8 mouse cellular contexts compared by ENCODE assay signal in the genomic region with DNA sequence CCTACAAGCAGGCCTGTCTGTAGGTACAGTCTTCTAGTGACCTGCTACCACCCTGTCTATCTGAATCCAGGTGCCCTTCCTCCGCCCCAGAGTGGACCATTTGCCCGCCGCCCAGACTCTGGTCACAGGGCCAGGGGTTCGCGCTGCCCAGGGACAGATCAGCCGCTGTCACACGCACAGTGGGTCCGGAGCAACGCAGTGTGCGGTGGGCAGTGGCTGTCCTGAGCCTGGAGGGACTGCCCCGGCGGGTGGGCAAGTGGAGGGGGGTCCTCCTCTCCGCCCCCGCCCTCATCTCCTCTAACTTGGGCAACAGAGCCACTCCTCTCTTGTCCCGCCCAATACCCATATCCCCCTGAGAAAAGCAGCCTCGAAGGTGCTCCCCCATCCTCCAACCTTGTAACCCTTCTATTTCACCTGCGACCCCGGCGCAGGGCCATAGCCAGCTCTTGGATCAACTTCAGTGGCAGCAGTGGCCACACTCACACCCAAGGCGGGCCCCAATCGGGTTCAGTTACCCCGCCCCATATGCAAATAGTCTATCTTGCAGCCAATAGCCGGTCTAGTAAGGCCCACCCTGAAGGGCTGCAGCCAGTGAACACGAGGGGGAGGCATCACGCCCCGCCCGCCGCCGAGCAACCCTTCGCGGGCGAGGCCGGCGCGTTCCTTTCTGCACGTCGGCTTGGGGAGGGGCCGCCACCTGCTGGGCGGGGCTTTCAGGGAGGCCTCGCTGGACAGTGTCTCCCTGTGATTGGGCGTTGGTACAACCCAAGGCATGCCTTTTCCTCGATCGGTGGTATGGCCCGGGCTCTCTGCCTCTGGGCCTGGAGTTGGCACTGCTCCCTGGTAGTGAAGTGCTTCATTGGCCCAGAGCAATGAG. TPM values are rescaled to one million over a fixed set of nuclear protein-coding genes. Genes with fewer than 3 reads are reported as not detected.
DNase-seq lines count a peak whose midpoint lies in the region; ATAC-seq and TF ChIP-seq lines count a peak whose summit lies in the region.

No protein-coding gene starts in this region.

- H3K4me2 ChIP-seq in CH12.LX (ENCODE audit: insufficient read depth, low read depth, poor library complexity, severe bottlenecking): peak overlapping the region; percentile 52
- H3K4me2 ChIP-seq in forebrain, embryonic 12.5 days: peak overlapping the region; percentile 85
- H3K4me2 ChIP-seq in heart, postnatal 0 days (ENCODE audit: low read depth, low read length): peak overlapping the region; percentile 98
- H3K4me2 ChIP-seq in liver, embryonic 16.5 days (ENCODE audit: low read depth, low read length): peak overlapping the region; percentile 97
- H3K4me2 ChIP-seq in neural tube, embryonic 13.5 days: peak overlapping the region; percentile 69

- H3K9me3 ChIP-seq in CH12.LX (replicated peaks; ENCODE audit: low read length): no peaks in the 10 kb centered on the region
- no peaks in the 10 kb centered on the region for H3K9me3 ChIP-seq in forebrain, embryonic 12.5 days
- no peaks in the 10 kb centered on the region for H3K9me3 ChIP-seq in heart, postnatal 0 days (replicated peaks; ENCODE audit: control insufficient read depth, low read length)
- H3K9me3 ChIP-seq in liver, embryonic 16.5 days (replicated peaks; ENCODE audit: control insufficient read depth, low read length): no peaks in the 10 kb centered on the region
- no peaks in the 10 kb centered on the region for H3K9me3 ChIP-seq in neural tube, embryonic 13.5 days

- ATAC-seq in forebrain, embryonic 12.5 days (ENCODE audit: low FRiP score): peak; percentile 97
- ATAC-seq in heart, postnatal 0 days (ENCODE audit: insufficient read depth, low read depth): peak; percentile 96
- peak; percentile 97 for ATAC-seq in liver, embryonic 16.5 days (ENCODE audit: low read depth)
- peak; percentile 97 for ATAC-seq in neural tube, embryonic 13.5 days (ENCODE audit: low read depth)

- dilution Hi-C loops in CH12.LX (cut with MboI; ENCODE audit: extremely low pct_ligation_motif_present, extremely low pct_unique_long_range_greater_than_20kb, low sequenced_read_pairs): no loop called here

- TF ChIP-seq POLR2A in CH12.LX (IDR thresholded peaks at IDR 0.05; ENCODE audit: low read depth, low read length): peak; percentile 66; the same call in 1 of the 2 replicates
- TF ChIP-seq POLR2A in testis, adult 2 months (IDR thresholded peaks at IDR 0.05; ENCODE audit: control insufficient read depth, low read depth, low read length): peak; percentile 17; the same call in 1 of the 2 replicates

- DNase-seq in CH12.LX (ENCODE audit: extremely low read depth): peak; percentile 96
- DNase-seq in c-Kit-positive CD71-positive TER-119-negative erythroid progenitor cells, embryonic 14.5 days (ENCODE audit: low read depth): peak; percentile 99
- peak; percentile 97 for DNase-seq in heart, postnatal 0 days (ENCODE audit: low spot score)
- DNase-seq in kidney, postnatal 4 days: peak; percentile 98 to 99

- TF ChIP-seq RAD21 in CH12.LX (IDR thresholded peaks at IDR 0.05; ENCODE audit: low read depth, low read length): no peak

- no peak for TF ChIP-seq EP300 in CH12.LX (IDR thresholded peaks at IDR 0.05; ENCODE audit: low read length)
- no peak for TF ChIP-seq EP300 in heart, postnatal 0 days (IDR thresholded peaks at IDR 0.05; ENCODE audit: low read depth)

- in situ Hi-C loops in CH12.LX (cut with MboI; ENCODE audit: low pct_ligation_motif_present, low pct_unique_long_range_greater_than_20kb, low sequenced_read_pairs): no loop called here

- H3K9ac ChIP-seq in CH12.LX (ENCODE audit: insufficient read depth, low read depth): peak overlapping the region; percentile 51
- H3K9ac ChIP-seq in forebrain, embryonic 12.5 days: peak overlapping the region; percentile 67
- peak overlapping the region; percentile 68 for H3K9ac ChIP-seq in heart, postnatal 0 days (replicated peaks; ENCODE audit: low read depth, low read length)
- H3K9ac ChIP-seq in liver, embryonic 16.5 days (ENCODE audit: low read depth, low read length): peak overlapping the region; percentile 84
- H3K9ac ChIP-seq in neural tube, embryonic 13.5 days: peak overlapping the region; percentile 71

- TF ChIP-seq CTCF in CH12.LX (conservative IDR thresholded peaks at IDR 0.05 in 1 of 2, IDR thresholded peaks at IDR 0.05 in 1 of 2; ENCODE audit: low read depth in 2 of 2, low read length in 2 of 2): no peak
- peak; percentile 40 for TF ChIP-seq CTCF in heart, postnatal 0 days (IDR thresholded peaks at IDR 0.05; ENCODE audit: low read depth)
- no peak for TF ChIP-seq CTCF in testis, adult 2 months (IDR thresholded peaks at IDR 0.05; ENCODE audit: control insufficient read depth, insufficient read depth, insufficient replicate concordance, low read depth, low read length)

- peaks cover 17% of the 10 kb centered on the region for H3K27me3 ChIP-seq in CH12.LX (replicated peaks)
- no peaks in the 10 kb centered on the region for H3K27me3 ChIP-seq in forebrain, embryonic 12.5 days
- no peaks in the 10 kb centered on the region for H3K27me3 ChIP-seq in heart, postnatal 0 days (ENCODE audit: control insufficient read depth, insufficient read depth, low read length)
- H3K27me3 ChIP-seq in liver, embryonic 16.5 days (ENCODE audit: control insufficient read depth, insufficient read depth, low read depth, low read length): no peaks in the 10 kb centered on the region
- H3K27me3 ChIP-seq in neural tube, embryonic 13.5 days: no peaks in the 10 kb centered on the region
- H3K27me3 ChIP-seq in testis, adult 2 months (ENCODE audit: control insufficient read depth, insufficient read depth, low read length): no peaks in the 10 kb centered on the region

- peaks cover 0 to 28% of the 10 kb centered on the region in 2 experiments for H3K36me3 ChIP-seq in CH12.LX (replicated peaks in 1 of 2; ENCODE audit: control insufficient read depth in 1 of 2, insufficient read depth in 1 of 2, low read length in 1 of 2)
- H3K36me3 ChIP-seq in forebrain, embryonic 12.5 days (replicated peaks): peaks cover 25% of the 10 kb centered on the region
- H3K36me3 ChIP-seq in heart, postnatal 0 days (replicated peaks; ENCODE audit: control insufficient read depth, insufficient read depth, low read length): no peaks in the 10 kb centered on the region
- peaks cover 2% of the 10 kb centered on the region; the same call in 1 of the 2 replicates for H3K36me3 ChIP-seq in liver, embryonic 16.5 days (ENCODE audit: control insufficient read depth, insufficient read depth)
- H3K36me3 ChIP-seq in neural tube, embryonic 13.5 days: peaks cover 9% of the 10 kb centered on the region; the same call in 1 of the 2 replicates
- no peaks in the 10 kb centered on the region for H3K36me3 ChIP-seq in testis, adult 2 months (ENCODE audit: control insufficient read depth, insufficient read depth, low read length)

- WGBS in forebrain, embryonic 12.5 days: 1% methylated on average over 44 of the region's 44 CpGs
- 3% methylated on average over 44 of the region's 44 CpGs for WGBS in heart, postnatal 0 days
- 8% methylated on average over 44 of the region's 44 CpGs for WGBS in liver, embryonic 16.5 days (ENCODE audit: insufficient replicate concordance)
- 3% methylated on average over 44 of the region's 44 CpGs for WGBS in neural tube, embryonic 13.5 days

- no peak overlapping the region for H3K27ac ChIP-seq in CH12.LX (ENCODE audit: insufficient read depth, low read depth)
- H3K27ac ChIP-seq in forebrain, embryonic 12.5 days: peak overlapping the region; percentile 86
- H3K27ac ChIP-seq in heart, postnatal 0 days (ENCODE audit: low read depth): peak overlapping the region; percentile 78
- H3K27ac ChIP-seq in liver, embryonic 16.5 days (ENCODE audit: low read length): peak overlapping the region; percentile 81
- peak overlapping the region; percentile 87 for H3K27ac ChIP-seq in neural tube, embryonic 13.5 days (replicated peaks)
- peak overlapping the region; percentile 50; the same call in 1 of the 2 replicates for H3K27ac ChIP-seq in testis, adult 2 months (ENCODE audit: control insufficient read depth, insufficient read depth, low read depth, low read length)

- no peaks in the 10 kb centered on the region for H3K79me2 ChIP-seq in CH12.LX (replicated peaks; ENCODE audit: control insufficient read depth, extremely low read depth, insufficient read depth, poor library complexity, severe bottlenecking)

- peak overlapping the region; percentile 39 to 83 (median 48) for H3K4me3 ChIP-seq in CH12.LX (replicated peaks in 1 of 3; ENCODE audit: low read depth in 2 of 3, low read length in 2 of 3, poor library complexity in 1 of 3)
- H3K4me3 ChIP-seq in forebrain, embryonic 12.5 days (replicated peaks): peak overlapping the region; percentile 46
- peak overlapping the region; percentile 69 for H3K4me3 ChIP-seq in heart, postnatal 0 days (ENCODE audit: low read depth, low read length)
- H3K4me3 ChIP-seq in liver, embryonic 16.5 days (ENCODE audit: low read depth, low read length): peak overlapping the region; percentile 74
- peak overlapping the region; percentile 45 for H3K4me3 ChIP-seq in neural tube, embryonic 13.5 days
- peak overlapping the region; percentile 50 for H3K4me3 ChIP-seq in testis, adult 2 months (ENCODE audit: control insufficient read depth, low read depth, low read length)

- H3K4me1 ChIP-seq in CH12.LX (ENCODE audit: control insufficient read depth in 1 of 2, insufficient read depth in 2 of 2): peaks cover 17 to 47% of the 10 kb centered on the region in 2 experiments
- peaks cover 33% of the 10 kb centered on the region for H3K4me1 ChIP-seq in forebrain, embryonic 12.5 days
- H3K4me1 ChIP-seq in heart, postnatal 0 days (ENCODE audit: control insufficient read depth, insufficient read depth): peaks cover 29% of the 10 kb centered on the region
- peaks cover 57% of the 10 kb centered on the region for H3K4me1 ChIP-seq in liver, embryonic 16.5 days (ENCODE audit: control insufficient read depth, low read depth, low read length)
- peaks cover 37% of the 10 kb centered on the region for H3K4me1 ChIP-seq in neural tube, embryonic 13.5 days (replicated peaks)
- H3K4me1 ChIP-seq in testis, adult 2 months (ENCODE audit: control insufficient read depth, insufficient read depth, low read length): peaks cover 24% of the 10 kb centered on the region

RNA-seq across cellular contexts. Expression of a gene that starts 5.8 kb away (rescaled TPM):
- 9.4 and 11.6 TPM in 2 replicates for total RNA-seq in CH12.LX (2012; rRNA removed)
- 6.7 and 8.1 TPM in 2 replicates for total RNA-seq in CH12.LX (2014; rRNA removed)
- 4.1 and 4.6 TPM in 2 replicates for polyA plus RNA-seq in CH12.LX (2012; ENCODE audit: insufficient read length, low read depth)
- 35.4 and 38.5 TPM in 2 replicates for polyA plus RNA-seq in forebrain, embryonic 12.5 days (2016; fragmentation: Nextera tagmentation; extraction: Ambion mirVana)
- total RNA-seq in heart, postnatal 0 days (2014; rRNA removed; ENCODE audit: low replicate concordance): 6.7 and 43.2 TPM in 2 replicates
- polyA plus RNA-seq in heart, postnatal 0 days (2015; fragmentation: Nextera tagmentation; extraction: Ambion mirVana): 5.8 and 7.1 TPM in 2 replicates
- 23.9 and 26.4 TPM in 2 replicates for polyA plus RNA-seq in liver, embryonic 16.5 days (2015; fragmentation: Nextera tagmentation; extraction: Ambion mirVana)
- 29.8 and 31.7 TPM in 2 replicates for polyA plus RNA-seq in neural tube, embryonic 13.5 days (2015; fragmentation: Nextera tagmentation; extraction: Ambion mirVana)
- 33.5 and 41.7 TPM in 2 replicates for polyA plus RNA-seq in testis, adult 2 months (2012; rRNA removed)

RNA-seq across cellular contexts. Expression of a gene that starts 7.1 kb away (rescaled TPM):
- 51.7 and 52.5 TPM in 2 replicates for total RNA-seq in CH12.LX (2012; rRNA removed)
- 21.8 and 22.4 TPM in 2 replicates for total RNA-seq in CH12.LX (2014; rRNA removed)
- polyA plus RNA-seq in CH12.LX (2012; ENCODE audit: insufficient read length, low read depth): 59.2 and 67.0 TPM in 2 replicates
- polyA plus RNA-seq in forebrain, embryonic 12.5 days (2016; fragmentation: Nextera tagmentation; extraction: Ambion mirVana): 106 and 107 TPM in 2 replicates
- 28.9 and 31.9 TPM in 2 replicates for total RNA-seq in heart, postnatal 0 days (2014; rRNA removed; ENCODE audit: low replicate concordance)
- polyA plus RNA-seq in heart, postnatal 0 days (2015; fragmentation: Nextera tagmentation; extraction: Ambion mirVana): 17.4 and 20.4 TPM in 2 replicates
- polyA plus RNA-seq in liver, embryonic 16.5 days (2015; fragmentation: Nextera tagmentation; extraction: Ambion mirVana): 23.8 and 28.5 TPM in 2 replicates
- polyA plus RNA-seq in neural tube, embryonic 13.5 days (2015; fragmentation: Nextera tagmentation; extraction: Ambion mirVana): 71.4 and 74.1 TPM in 2 replicates
- 17.6 and 19.0 TPM in 2 replicates for polyA plus RNA-seq in testis, adult 2 months (2012; rRNA removed)

RNA-seq across cellular contexts. Expression of a gene that starts 7.6 kb away (rescaled TPM):
- total RNA-seq in CH12.LX (2012; rRNA removed) (0.50 and 1.1 TPM in 2 replicates), CH12.LX (2014; rRNA removed) (0.55 and 0.97 TPM in 2 replicates)
- 0.85 and 0.89 TPM in 2 replicates for polyA plus RNA-seq in CH12.LX (2012; ENCODE audit: insufficient read length, low read depth)
- polyA plus RNA-seq in forebrain, embryonic 12.5 days (2016; fragmentation: Nextera tagmentation; extraction: Ambion mirVana): 3.3 and 3.7 TPM in 2 replicates
- 0.12 TPM in 1 of 2 replicates, not detected in the other for total RNA-seq in heart, postnatal 0 days (2014; rRNA removed; ENCODE audit: low replicate concordance)
- 0.07 and 0.15 TPM in 2 replicates for polyA plus RNA-seq in heart, postnatal 0 days (2015; fragmentation: Nextera tagmentation; extraction: Ambion mirVana)
- polyA plus RNA-seq in liver, embryonic 16.5 days (2015; fragmentation: Nextera tagmentation; extraction: Ambion mirVana): 0.80 and 0.84 TPM in 2 replicates
- 1.3 and 1.5 TPM in 2 replicates for polyA plus RNA-seq in neural tube, embryonic 13.5 days (2015; fragmentation: Nextera tagmentation; extraction: Ambion mirVana)
- polyA plus RNA-seq in testis, adult 2 months (2012; rRNA removed): 216 and 222 TPM in 2 replicates

RNA-seq across cellular contexts. Expression of a gene that starts 27.5 kb away (rescaled TPM):
- total RNA-seq in CH12.LX (2012; rRNA removed): 0.92 and 0.93 TPM in 2 replicates
- 0.46 and 0.89 TPM in 2 replicates for total RNA-seq in CH12.LX (2014; rRNA removed)
- 1.0 and 1.4 TPM in 2 replicates for polyA plus RNA-seq in CH12.LX (2012; ENCODE audit: insufficient read length, low read depth)
- 14.2 and 16.0 TPM in 2 replicates for polyA plus RNA-seq in forebrain, embryonic 12.5 days (2016; fragmentation: Nextera tagmentation; extraction: Ambion mirVana)
- total RNA-seq in heart, postnatal 0 days (2014; rRNA removed; ENCODE audit: low replicate concordance): 1.1 and 5.6 TPM in 2 replicates
- 2.9 TPM in 2 replicates for polyA plus RNA-seq in heart, postnatal 0 days (2015; fragmentation: Nextera tagmentation; extraction: Ambion mirVana)
- 8.3 and 9.5 TPM in 2 replicates for polyA plus RNA-seq in liver, embryonic 16.5 days (2015; fragmentation: Nextera tagmentation; extraction: Ambion mirVana)
- polyA plus RNA-seq in neural tube, embryonic 13.5 days (2015; fragmentation: Nextera tagmentation; extraction: Ambion mirVana): 7.6 and 9.0 TPM in 2 replicates
- 131 and 140 TPM in 2 replicates for polyA plus RNA-seq in testis, adult 2 months (2012; rRNA removed)

RNA-seq across cellular contexts. Expression of a gene that starts 27.7 kb away (rescaled TPM):
- 82.0 and 106 TPM in 2 replicates for total RNA-seq in CH12.LX (2012; rRNA removed)
- total RNA-seq in CH12.LX (2014; rRNA removed): 43.6 and 48.9 TPM in 2 replicates
- polyA plus RNA-seq in CH12.LX (2012; ENCODE audit: insufficient read length, low read depth): 71.3 and 86.3 TPM in 2 replicates
- 79.1 and 89.4 TPM in 2 replicates for polyA plus RNA-seq in forebrain, embryonic 12.5 days (2016; fragmentation: Nextera tagmentation; extraction: Ambion mirVana)
- 72.2 and 74.9 TPM in 2 replicates for total RNA-seq in heart, postnatal 0 days (2014; rRNA removed; ENCODE audit: low replicate concordance)
- 73.5 and 78.9 TPM in 2 replicates for polyA plus RNA-seq in heart, postnatal 0 days (2015; fragmentation: Nextera tagmentation; extraction: Ambion mirVana)
- polyA plus RNA-seq in liver, embryonic 16.5 days (2015; fragmentation: Nextera tagmentation; extraction: Ambion mirVana): 35.3 and 40.1 TPM in 2 replicates
- polyA plus RNA-seq in neural tube, embryonic 13.5 days (2015; fragmentation: Nextera tagmentation; extraction: Ambion mirVana): 130 and 139 TPM in 2 replicates
- polyA plus RNA-seq in testis, adult 2 months (2012; rRNA removed): 41.6 and 46.6 TPM in 2 replicates

Comparison
In these comparisons a context has a peak if more than half of its experiments do, and no peak if none do; other contexts are left out.
1. RNA of a gene that starts 7.6 kb away (polyA plus RNA-seq): 216 to 222 TPM in testis, adult 2 months; 3.3 to 3.7 TPM in forebrain, embryonic 12.5 days, 1.3 to 1.5 TPM in neural tube, embryonic 13.5 days, 0.85 to 0.89 TPM in CH12.LX, 0.80 to 0.84 TPM in liver, embryonic 16.5 days and 0.07 to 0.15 TPM in heart, postnatal 0 days; every median in the first group is over 10 times any median in the second.
2. Peak in every context shown above with its lines, with median percentiles within 50 percentile points of each other: DNase-seq, H3K4me2 ChIP-seq, H3K4me3 ChIP-seq, H3K9ac ChIP-seq and ATAC-seq.